Mouse (Mus musculus) liver, postnatal 0 days (tissue): Measurements from ENCODE around the gene Gabarapl2.

Source experiments
- CTCF ChIP-seq: sonication (generic); IDR thresholded peaks from 2 replicates; pipeline ENCODE4 v1.5.1; 2016; ENCODE audit warnings: antibody characterized with exemption, low read depth
- EP300 ChIP-seq: IDR thresholded peaks from 2 replicates; pipeline ENCODE4 v1.6.1; 2016; ENCODE audit warnings: antibody characterized with exemption, low read depth, mild to moderate bottlenecking

GRCm38 (mm10) chr8:111941101-111941454, 575 bp downstream of the Gabarapl2 start:
- TF ChIP-seq CTCF (no peak), EP300 (no peak)
